Mouse (Mus musculus): ENCODE results near the gene Myo9b.
"Not testable (repeated sequence)": the region's sequence is repeated elsewhere in the genome, so short reads cannot be mapped to it uniquely, and the experiment has no call there.

Myo9b gene

GRCm38 (mm10) chr8:71296188-71296621 lies 23.7 kb downstream of the Myo9b start:
- in situ Hi-C loops (cut with MboI; ENCODE audit: low sequenced_read_pairs), result no loop called here

GRCm38 (mm10) chr8:71296784-71297183 lies 24.3 kb downstream of the Myo9b start:
- in situ Hi-C loops (cut with MboI; ENCODE audit: low sequenced_read_pairs), result no loop called here

- in situ Hi-C loops (cut with MboI; ENCODE audit: low sequenced_read_pairs), result no loop called here
Measured at GRCm38 (mm10) chr8:71297439-71297838, 24.9 kb downstream of the Myo9b start.

GRCm38 (mm10) chr8:71299716-71300115 lies 27.2 kb downstream of the Myo9b start:
- in situ Hi-C loops (cut with MboI; ENCODE audit: low sequenced_read_pairs), result no loop called here

GRCm38 (mm10) chr8:71302788-71303187 lies 30.3 kb downstream of the Myo9b start:
- in situ Hi-C loops (cut with MboI; ENCODE audit: low sequenced_read_pairs), result no loop called here

- in situ Hi-C loops (cut with MboI; ENCODE audit: low sequenced_read_pairs), result no loop called here
Measured at GRCm38 (mm10) chr8:71303632-71304031, 31.1 kb downstream of the Myo9b start.

GRCm38 (mm10) chr8:71305988-71306387 lies 33.5 kb downstream of the Myo9b start:
- in situ Hi-C loops (cut with MboI; ENCODE audit: low sequenced_read_pairs), result no loop called here

- in situ Hi-C loops (cut with MboI; ENCODE audit: low sequenced_read_pairs), result no loop called here
Measured at GRCm38 (mm10) chr8:71307371-71307770, 34.9 kb downstream of the Myo9b start.

GRCm38 (mm10) chr8:71307913-71308312 lies 35.4 kb downstream of the Myo9b start:
- in situ Hi-C loops (cut with MboI; ENCODE audit: low sequenced_read_pairs), result no loop called here

GRCm38 (mm10) chr8:71310446-71310845 lies 37.9 kb downstream of the Myo9b start:
- in situ Hi-C loops (cut with MboI; ENCODE audit: low sequenced_read_pairs), result no loop called here

- in situ Hi-C loops (cut with MboI; ENCODE audit: low sequenced_read_pairs), result no loop called here
Measured at GRCm38 (mm10) chr8:71312700-71313099, 40.2 kb downstream of the Myo9b start.

GRCm38 (mm10) chr8:71313951-71314350 lies 41.4 kb downstream of the Myo9b start:
- in situ Hi-C loops (cut with MboI; ENCODE audit: low sequenced_read_pairs), result no loop called here

GRCm38 (mm10) chr8:71315972-71316371 lies 43.5 kb downstream of the Myo9b start:
- in situ Hi-C loops (cut with MboI; ENCODE audit: low sequenced_read_pairs), result no loop called here

GRCm38 (mm10) chr8:71316486-71317031 lies 44.0 kb downstream of the Myo9b start:
- in situ Hi-C loops (cut with MboI; ENCODE audit: low sequenced_read_pairs), result no loop called here

GRCm38 (mm10) chr8:71318610-71319009 lies 46.1 kb downstream of the Myo9b start:
- in situ Hi-C loops (cut with MboI; ENCODE audit: low sequenced_read_pairs), result not testable (repeated sequence)

- in situ Hi-C loops (cut with MboI; ENCODE audit: low sequenced_read_pairs), result not testable (repeated sequence)
Measured at GRCm38 (mm10) chr8:71319760-71320159, 47.2 kb downstream of the Myo9b start.

GRCm38 (mm10) chr8:71322939-71323338 lies 50.4 kb downstream of the Myo9b start:
- in situ Hi-C loops (cut with MboI; ENCODE audit: low sequenced_read_pairs), result no loop called here

GRCm38 (mm10) chr8:71324848-71325247 lies 52.3 kb downstream of the Myo9b start:
- in situ Hi-C loops (cut with MboI; ENCODE audit: low sequenced_read_pairs), result no loop called here

- in situ Hi-C loops (cut with MboI; ENCODE audit: low sequenced_read_pairs), result not testable (repeated sequence)
Measured at GRCm38 (mm10) chr8:71337834-71338233, 65.3 kb downstream of the Myo9b start.

GRCm38 (mm10) chr8:71340625-71341024 lies 68.1 kb downstream of the Myo9b start:
- in situ Hi-C loops (cut with MboI; ENCODE audit: low sequenced_read_pairs), result no loop called here

GRCm38 (mm10) chr8:71346581-71346980 lies 74.1 kb downstream of the Myo9b start:
- in situ Hi-C loops (cut with MboI; ENCODE audit: low sequenced_read_pairs), result no loop called here

- in situ Hi-C loops (cut with MboI; ENCODE audit: low sequenced_read_pairs), result no loop called here
Measured at GRCm38 (mm10) chr8:71351117-71351516, 78.6 kb downstream of the Myo9b start.

- in situ Hi-C loops (cut with MboI; ENCODE audit: low sequenced_read_pairs), result no loop called here
Measured at GRCm38 (mm10) chr8:71351520-71351919, 79.0 kb downstream of the Myo9b start.
